Mouse (Mus musculus): Measurements from ENCODE around the gene Ube2k. TPM values are rescaled to one million over a fixed set of nuclear protein-coding genes. Genes with fewer than 3 reads are reported as not detected.
A peak's percentile ranks its signal among the peaks of the same experiment; 100 is the strongest.
"Not testable (repeated sequence)": the region's sequence is repeated elsewhere in the genome, so short reads cannot be mapped to it uniquely, and the experiment has no call there.

Ube2k gene
- total and polyA plus RNA-seq, 3 experiments = 21.4 to 70.3 (median 57.3) TPM

- TF ChIP-seq CTCF (IDR thresholded peaks at IDR 0.05) (peak; percentile 87), EP300 (IDR thresholded peaks at IDR 0.05; ENCODE audit: insufficient read depth, low read depth, low read length) (no peak)
- no peak overlapping the region for H3K9ac ChIP-seq (ENCODE audit: low read depth, low read length)
- no peaks in the 10 kb centered on the region for H3K27me3 ChIP-seq (ENCODE audit: control insufficient read depth, insufficient read depth, low read length)
- 50% methylated on average over 5 of the region's 5 CpGs for WGBS
- no peak overlapping the region for H3K27ac ChIP-seq
- no peak overlapping the region for H3K4me3 ChIP-seq
- peaks cover 2% of the 10 kb centered on the region; the same call in 1 of the 2 replicates for H3K79me2 ChIP-seq (replicated peaks; ENCODE audit: control insufficient read depth, insufficient read depth, low read length)
- peaks cover 9% of the 10 kb centered on the region for H3K36me3 ChIP-seq (ENCODE audit: control insufficient read depth, insufficient read depth, low read length)
- H3K4me1 ChIP-seq (ENCODE audit: control insufficient read depth, insufficient read depth, low read length) = peaks cover 9% of the 10 kb centered on the region
- intact Hi-C loops (cut with DNase I) = loop anchor here (1.0 to 10.0 kb wide), 4 partner anchors 47 to 201 kb away; partner anchors contain the start of genes Rfc1 and Ugdh
- peak; percentile 29 to 39 for DNase-seq
Observed at GRCm38 (mm10) chr5:65535457-65536067, 1.5 kb upstream of the Ube2k start.

- H3K4me3 ChIP-seq = peak overlapping the region; percentile 96
- peak overlapping the region; percentile 96 for H3K27ac ChIP-seq
- not testable (repeated sequence) for H3K4me1 ChIP-seq (ENCODE audit: control insufficient read depth, insufficient read depth, low read length); H3K27me3 ChIP-seq (ENCODE audit: control insufficient read depth, insufficient read depth, low read length); DNase-seq; H3K79me2 ChIP-seq (replicated peaks; ENCODE audit: control insufficient read depth, insufficient read depth, low read length); H3K36me3 ChIP-seq (ENCODE audit: control insufficient read depth, insufficient read depth, low read length)
- peak overlapping the region; percentile 85 for H3K9ac ChIP-seq (ENCODE audit: low read depth, low read length)
- WGBS = 76% methylated on average over 10 of the region's 10 CpGs
- intact Hi-C loops (cut with DNase I) = loop anchor here (5.0 to 10.0 kb wide), 3 partner anchors 46 to 201 kb away; partner anchors contain the start of genes Rfc1 and Ugdh
Observed at GRCm38 (mm10) chr5:65536068-65536465, 966 bp upstream of the Ube2k start.

GRCm38 (mm10) chr5:65537420-65538071, 513 bp downstream of the Ube2k start:
- Histone ChIP-seq H3K27me3 (ENCODE audit: control insufficient read depth, insufficient read depth, low read length) (no peaks in the 10 kb centered on the region), H3K9ac (ENCODE audit: low read depth, low read length) (peak overlapping the region; percentile 92), H3K4me1 (ENCODE audit: control insufficient read depth, insufficient read depth, low read length) (peaks cover 9% of the 10 kb centered on the region), H3K36me3 (ENCODE audit: control insufficient read depth, insufficient read depth, low read length) (peaks cover 11% of the 10 kb centered on the region), H3K27ac (peak overlapping the region; percentile 96), H3K4me3 (peak overlapping the region; percentile 96), H3K79me2 (replicated peaks; ENCODE audit: control insufficient read depth, insufficient read depth, low read length) (peaks cover 4% of the 10 kb centered on the region)
- TF ChIP-seq POLR2A (IDR thresholded peaks at IDR 0.05; ENCODE audit: insufficient read depth, low read depth, low read length) (no peak), CTCF (IDR thresholded peaks at IDR 0.05) (no peak), EP300 (IDR thresholded peaks at IDR 0.05; ENCODE audit: insufficient read depth, low read depth, low read length) (no peak)
- WGBS = 0% methylated on average over 50 of the region's 59 CpGs
- no peak for DNase-seq
- intact Hi-C loops (cut with DNase I) = loop anchor here (1.0 to 10.0 kb wide), 4 partner anchors 44 to 203 kb away; partner anchors contain the start of genes Rfc1 and Ugdh

DNA sequence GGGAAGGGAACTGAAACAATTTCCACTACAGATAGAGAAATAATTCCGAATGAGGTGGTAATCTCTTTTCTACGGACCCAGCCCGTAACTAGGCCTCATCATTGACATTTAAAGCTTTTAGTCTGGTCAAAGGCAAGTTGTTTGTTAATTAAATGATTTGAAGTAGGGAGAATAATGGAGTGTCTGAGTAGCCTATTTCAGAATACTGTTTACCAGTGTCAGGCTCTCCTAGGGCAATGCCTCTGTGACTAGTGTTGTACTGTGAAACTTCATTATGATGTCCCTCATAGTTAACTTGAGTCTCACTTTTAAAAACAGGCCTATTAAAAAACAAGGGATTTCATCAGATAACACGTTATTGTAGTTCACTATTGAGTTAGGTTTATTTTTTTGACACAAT, 1.1 kb downstream of the Ube2k start:
- no peak for DNase-seq
- Histone ChIP-seq H3K27ac (peak overlapping the region; percentile 96), H3K4me1 (ENCODE audit: control insufficient read depth, insufficient read depth, low read length) (peaks cover 9% of the 10 kb centered on the region), H3K79me2 (replicated peaks; ENCODE audit: control insufficient read depth, insufficient read depth, low read length) (peaks cover 4% of the 10 kb centered on the region), H3K36me3 (ENCODE audit: control insufficient read depth, insufficient read depth, low read length) (peaks cover 13% of the 10 kb centered on the region), H3K9ac (ENCODE audit: low read depth, low read length) (peak overlapping the region; percentile 92), H3K4me3 (peak overlapping the region; percentile 96), H3K27me3 (ENCODE audit: control insufficient read depth, insufficient read depth, low read length) (no peaks in the 10 kb centered on the region)
- under 1% methylated on average over 4 of the region's 4 CpGs for WGBS
- intact Hi-C loops (cut with DNase I) = loop anchor here (5.0 to 10.0 kb wide), 3 partner anchors 44 to 203 kb away; partner anchors contain the start of genes Rfc1 and Ugdh
- TF ChIP-seq CTCF (IDR thresholded peaks at IDR 0.05) (no peak), POLR2A (IDR thresholded peaks at IDR 0.05; ENCODE audit: insufficient read depth, low read depth, low read length) (no peak), EP300 (IDR thresholded peaks at IDR 0.05; ENCODE audit: insufficient read depth, low read depth, low read length) (no peak)

GRCm38 (mm10) chr5:65538829-65539228, 1.8 kb downstream of the Ube2k start:
- no peak for DNase-seq
- H3K4me3 ChIP-seq = peak overlapping the region; percentile 96
- H3K79me2 ChIP-seq (replicated peaks; ENCODE audit: control insufficient read depth, insufficient read depth, low read length) = peaks cover 4% of the 10 kb centered on the region
- intact Hi-C loops (cut with DNase I) = loop anchor here (5.0 to 10.0 kb wide), 3 partner anchors 43 to 204 kb away; partner anchors contain the start of genes Rfc1 and Ugdh
- no peaks in the 10 kb centered on the region for H3K27me3 ChIP-seq (ENCODE audit: control insufficient read depth, insufficient read depth, low read length)
- peaks cover 13% of the 10 kb centered on the region for H3K36me3 ChIP-seq (ENCODE audit: control insufficient read depth, insufficient read depth, low read length)
- H3K9ac ChIP-seq (ENCODE audit: low read depth, low read length) = no peak overlapping the region
- peaks cover 9% of the 10 kb centered on the region for H3K4me1 ChIP-seq (ENCODE audit: control insufficient read depth, insufficient read depth, low read length)
- 18% methylated on average over 4 of the region's 4 CpGs for WGBS
- no peak for TF ChIP-seq CTCF (IDR thresholded peaks at IDR 0.05)
- no peak for TF ChIP-seq EP300 (IDR thresholded peaks at IDR 0.05; ENCODE audit: insufficient read depth, low read depth, low read length)
- TF ChIP-seq POLR2A (IDR thresholded peaks at IDR 0.05; ENCODE audit: insufficient read depth, low read depth, low read length) = no peak
- no peak overlapping the region for H3K27ac ChIP-seq

- no peak for DNase-seq
- 87% methylated on average over 3 of the region's 3 CpGs for WGBS
- peaks cover 13% of the 10 kb centered on the region for H3K36me3 ChIP-seq (ENCODE audit: control insufficient read depth, insufficient read depth, low read length)
- TF ChIP-seq CTCF (IDR thresholded peaks at IDR 0.05) = no peak
- no peak for TF ChIP-seq EP300 (IDR thresholded peaks at IDR 0.05; ENCODE audit: insufficient read depth, low read depth, low read length)
- no peak for TF ChIP-seq POLR2A (IDR thresholded peaks at IDR 0.05; ENCODE audit: insufficient read depth, low read depth, low read length)
- intact Hi-C loops (cut with DNase I) = loop anchor here (5.0 to 10.0 kb wide), 3 partner anchors 43 to 205 kb away; partner anchors contain the start of genes Rfc1 and Ugdh
- H3K4me1 ChIP-seq (ENCODE audit: control insufficient read depth, insufficient read depth, low read length) = peaks cover 9% of the 10 kb centered on the region
- H3K79me2 ChIP-seq (replicated peaks; ENCODE audit: control insufficient read depth, insufficient read depth, low read length) = peaks cover 5% of the 10 kb centered on the region
- H3K9ac ChIP-seq (ENCODE audit: low read depth, low read length) = no peak overlapping the region
- H3K27ac ChIP-seq = no peak overlapping the region
- no peak overlapping the region for H3K4me3 ChIP-seq
- H3K27me3 ChIP-seq (ENCODE audit: control insufficient read depth, insufficient read depth, low read length) = no peaks in the 10 kb centered on the region
Observed at GRCm38 (mm10) chr5:65539786-65540185, 2.8 kb downstream of the Ube2k start.

Measured in heart, adult 2 months (tissue).